Mouse (Mus musculus): ENCODE results near the gene Draxin.

DNA sequence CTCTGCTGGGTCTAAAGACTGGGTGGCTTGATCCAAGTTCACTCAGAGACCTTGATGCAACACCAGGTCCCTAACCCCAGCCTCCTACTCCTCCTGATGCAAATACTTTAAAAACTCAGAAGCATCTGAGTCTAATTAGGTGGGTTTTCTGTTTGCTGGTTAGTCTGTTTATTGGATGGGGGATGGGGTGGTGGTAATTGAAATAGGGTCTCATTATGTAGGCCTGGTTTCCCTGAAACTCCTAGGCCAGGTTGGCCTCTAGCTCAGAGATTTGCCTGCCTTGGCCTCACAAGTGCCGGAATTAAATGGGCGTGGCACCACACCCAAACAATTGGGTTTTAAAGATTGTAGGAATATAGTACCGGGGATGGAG is 7.8 kb downstream of the Draxin start:
- TF ChIP-seq POLR2A (IDR thresholded peaks at IDR 0.05; ENCODE audit: low read depth, low read length) (no peak), CTCF (IDR thresholded peaks at IDR 0.05; ENCODE audit: extremely low read depth, insufficient read depth, insufficient read length, insufficient replicate concordance) (no peak)
